Mouse (Mus musculus): ENCODE results near the gene Slc6a20b.

Slc6a20b gene

GRCm38 (mm10) chr9:123589240-123589910 lies 43.0 kb downstream of the Slc6a20b start:
- peak; percentile 58 for DNase-seq (ENCODE audit: low spot score)

DNA sequence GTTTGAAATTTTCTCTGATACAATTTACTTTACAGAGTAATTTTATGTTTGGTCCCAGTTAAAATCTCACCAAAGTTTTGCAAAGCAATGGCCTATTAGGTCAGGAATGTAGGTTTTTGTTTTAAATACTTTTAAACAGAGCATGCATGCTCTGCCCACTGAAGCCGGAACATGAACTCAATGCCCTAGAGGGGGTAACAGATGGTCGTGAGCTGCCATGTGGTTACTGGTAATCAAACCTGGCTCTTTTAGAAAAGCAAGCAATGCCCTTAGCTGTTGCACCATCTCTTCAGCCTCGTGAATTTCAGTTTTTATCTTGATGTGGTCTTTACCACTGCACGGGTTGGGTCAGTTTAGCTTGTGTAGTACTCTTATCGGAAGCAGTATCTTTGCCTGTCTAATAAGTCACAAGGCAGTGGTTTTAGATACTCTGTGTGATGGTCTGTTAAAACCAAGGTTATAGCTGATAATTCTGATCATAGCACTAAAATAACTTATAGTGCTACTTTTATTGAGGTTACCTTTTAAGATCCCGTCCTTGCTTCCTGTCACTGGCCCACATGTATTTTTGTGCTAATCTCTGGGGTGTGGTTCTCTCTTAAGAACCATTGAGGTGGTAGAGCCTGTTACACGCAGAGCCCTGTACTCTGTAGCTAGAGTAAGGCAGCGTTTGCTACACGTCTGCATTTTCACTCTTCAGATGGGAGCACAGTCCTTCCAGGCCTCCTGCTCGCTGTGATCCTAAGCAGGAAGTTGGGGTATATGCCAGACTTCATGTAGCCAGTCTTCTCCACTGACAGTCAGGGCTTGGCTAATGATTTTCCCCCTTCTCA lies 54.8 kb downstream of the Slc6a20b start:
- no peak for DNase-seq (ENCODE audit: low spot score)

- no peak for DNase-seq (ENCODE audit: low spot score)
Observed at GRCm38 (mm10) chr9:123554599-123554998, 77.8 kb downstream of the Slc6a20b start.
